Mouse (Mus musculus) heart, postnatal 4 days (tissue): ENCODE measurements at regions not wholly inside any gene's neighbourhood (a gene's known extent, or its start where the extent isn't known, plus 50 kb on each side); places are given as distances from the start of the nearest gene placed in this dataset.

Experiments used
- DNase-seq: peaks from one replicate; pipeline ENCODE4 v3.0.0; 2021

DNA sequence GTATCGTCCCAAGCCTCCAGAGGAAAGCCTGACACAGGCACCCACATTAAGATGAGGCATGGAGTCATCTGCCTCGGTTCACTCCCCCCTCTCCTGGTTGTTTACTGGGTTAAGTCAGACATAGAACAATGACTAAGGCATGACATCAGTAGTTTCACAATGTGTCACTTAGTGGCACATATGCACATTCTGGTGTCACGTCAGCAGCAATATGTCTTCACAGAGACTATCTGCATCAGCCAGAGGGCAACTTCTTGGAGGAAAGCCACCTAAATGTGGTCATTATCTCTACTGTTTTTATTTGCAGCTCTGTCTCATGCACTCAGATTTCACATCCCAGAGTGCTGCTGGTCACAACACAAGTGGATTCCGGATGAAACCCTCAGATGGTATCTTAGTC lies 61.9 kb upstream of the Agap1 start:
- DNase-seq: no peak

DNA sequence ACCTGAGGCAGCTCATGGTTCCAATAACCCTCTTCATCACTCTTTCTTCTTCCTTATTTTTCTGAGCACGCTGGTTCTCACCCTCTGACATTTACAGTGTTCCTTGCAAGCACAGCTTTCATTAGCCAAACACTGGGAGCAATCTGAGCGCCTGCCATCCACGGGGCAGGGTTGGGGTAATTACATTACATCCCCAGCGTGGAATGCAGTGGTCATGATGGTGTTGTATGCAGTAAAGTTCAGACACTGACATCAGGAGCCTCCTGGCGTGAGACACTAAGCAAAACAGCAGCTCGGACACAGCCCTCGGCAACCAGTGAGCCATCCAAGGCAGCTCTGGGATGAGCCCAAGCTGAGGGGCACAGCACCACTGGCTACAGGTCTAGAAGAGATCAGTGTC lies 60.1 kb upstream of the Agap1 start:
- DNase-seq: no peak

GRCm38 (mm10) chr1:89400734-89401202 lies 53.8 kb upstream of the Agap1 start:
- DNase-seq: no peak

- DNase-seq: no peak
These were observed 51.9 kb upstream of the Agap1 start for GRCm38 (mm10) chr1:89402513-89403210.

DNA sequence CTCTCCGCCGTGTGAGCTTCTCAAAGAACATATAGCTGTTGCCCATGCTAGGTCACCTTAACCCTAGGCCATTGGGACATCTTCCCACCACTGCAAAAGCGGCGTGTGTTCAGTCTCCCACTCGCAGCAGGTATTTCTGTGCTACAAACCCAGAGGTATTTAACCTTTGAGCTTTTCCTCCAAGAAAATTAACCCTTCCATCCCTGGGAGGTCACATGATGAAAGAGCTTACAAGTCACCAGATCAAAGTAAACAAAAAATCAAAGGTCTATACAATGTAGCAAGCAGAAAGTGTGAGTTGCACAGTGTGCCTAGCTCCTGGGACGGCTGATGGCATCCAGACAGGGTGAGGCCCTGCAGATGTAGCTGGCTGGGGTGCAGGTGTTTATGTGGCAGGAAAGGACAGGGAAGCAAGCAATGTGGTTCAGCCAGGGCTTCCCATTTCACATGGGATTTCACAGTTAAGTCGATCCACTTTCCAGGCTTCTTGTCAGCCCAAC lies 51.0 kb upstream of the Agap1 start:
- DNase-seq: no peak
